Mouse (Mus musculus) ovary, adult 10 weeks (tissue): Measurements from ENCODE around the gene Gm7145. TPM values are rescaled to one million over a fixed set of nuclear protein-coding genes. Genes with fewer than 3 reads are reported as not detected.

Experiments used
- polyA plus RNA-seq: library from polyadenylated mRNA; stranded (reverse); fragments of 350-450 nt; fragmentation: Illumina TruSeq; extraction: RNeasy Lipid Tissue Mini Kit (QIAGEN cat#74804); gene quantifications from one replicate; pipeline ENCODE4 v1.2.3, GENCODE M21; 2014

Gm7145 gene
- polyA plus RNA-seq: 2.1 TPM

DNA sequence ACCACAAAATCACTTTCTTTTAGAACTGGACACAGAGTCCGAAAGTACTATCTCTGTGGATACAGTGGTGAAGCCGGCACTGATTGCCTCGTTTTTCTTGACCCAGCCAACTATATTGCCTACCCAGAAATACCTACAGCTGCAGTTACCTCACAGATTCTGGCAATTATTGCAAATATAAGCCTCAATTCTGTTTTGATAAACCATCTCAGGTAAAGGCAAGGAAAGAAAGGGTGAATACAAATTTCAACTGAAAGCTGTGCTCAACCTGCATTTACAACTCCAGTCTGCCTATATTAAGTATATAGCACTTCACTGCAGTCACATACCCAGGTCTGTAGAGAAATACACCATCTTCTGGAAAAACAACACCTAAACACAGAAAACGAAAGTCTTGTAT is at the start of gene Gm7145:
Gene Gm7145 (plus strand): TSS at position 301 of the 400 bp plus-strand sequence.

DNA sequence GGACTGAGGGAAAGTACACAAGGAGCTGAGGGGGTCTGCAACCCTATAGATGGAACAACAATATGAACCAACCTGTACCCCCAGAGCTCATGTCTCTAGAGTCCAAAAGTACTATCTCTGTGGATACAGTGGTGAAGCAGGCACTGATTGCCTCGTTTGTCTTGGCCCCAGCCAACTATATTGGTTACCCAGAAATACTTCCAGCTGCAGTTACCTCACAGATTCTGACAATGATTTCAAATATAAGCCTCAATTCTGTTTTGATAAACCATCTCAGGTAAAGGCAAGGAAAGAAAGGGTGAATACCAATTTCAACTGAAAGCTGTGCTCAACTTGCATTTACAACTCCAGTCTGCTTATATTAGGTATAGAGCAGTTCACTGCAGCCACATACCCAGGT is 38.0 kb upstream of the Gm7145 start, which contains the start of gene Gm28168:
Gene Gm28168 (plus strand): TSS at position 301 of the 400 bp plus-strand sequence.

Other genes starting within 250 kb of the Gm7145 start
- gene B020011L13Rik, start 184.8 kb upstream of the Gm7145 start, polyA plus RNA-seq: 2.1 TPM
- gene Gm28360, start 135.9 kb upstream of the Gm7145 start, polyA plus RNA-seq: not detected
- not detected for gene Gm28168, start 37.9 kb upstream of the Gm7145 start, polyA plus RNA-seq
- 0.88 TPM for gene Gm29106, start 210.6 kb downstream of the Gm7145 start, polyA plus RNA-seq